Mouse (Mus musculus) layer of hippocampus, postnatal 25 days (tissue): ENCODE data around the gene Alpl. TPM values are rescaled to one million over a fixed set of nuclear protein-coding genes. Genes with fewer than 3 reads are reported as not detected.

Source experiments
- DNase-seq, 2 experiments: peaks; one replicate each; pipeline ENCODE4 v3.0.0; 2022; ENCODE audit warnings: mixed read lengths in 2 of 2, low spot score in 1 of 2; ENCODE audit errors: extremely low spot score in 1 of 2
- total RNA-seq, 2 experiments: library from RNA; stranded (reverse); gene quantifications; 2 replicates each; pipeline ENCODE4 v1.2.3; 2021

The Alpl gene
- 1 to 10 TPM; 4.9 to 6.4 TPM for total RNA-seq

GRCm38 (mm10) chr4:137795611-137796557 is at the start of gene Alpl:
Gene Alpl (minus strand): TSS chr4:137796384.
- peak; percentile 54 to 75 for DNase-seq

- peak; percentile 54 to 87 for DNase-seq
Measured at GRCm38 (mm10) chr4:137844656-137845055, 48.5 kb upstream of the Alpl start.

- DNase-seq: no peak
Measured at GRCm38 (mm10) chr4:137839452-137839851, 43.3 kb upstream of the Alpl start.

GRCm38 (mm10) chr4:137838791-137839190 is 42.6 kb upstream of the Alpl start:
- DNase-seq: no peak

GRCm38 (mm10) chr4:137837792-137838191 is 41.6 kb upstream of the Alpl start:
- DNase-seq: no peak

- no peak for DNase-seq
Measured at GRCm38 (mm10) chr4:137836741-137837140, 40.6 kb upstream of the Alpl start.

- peak; percentile 64 to 79 for DNase-seq
Measured at GRCm38 (mm10) chr4:137835624-137836337, 39.6 kb upstream of the Alpl start.

GRCm38 (mm10) chr4:137831598-137831997 is 35.4 kb upstream of the Alpl start:
- DNase-seq: no peak

GRCm38 (mm10) chr4:137830380-137830779 is 34.2 kb upstream of the Alpl start:
- DNase-seq: no peak

- DNase-seq: no peak
Measured at GRCm38 (mm10) chr4:137824881-137825280, 28.7 kb upstream of the Alpl start.

- no peak for DNase-seq
Measured at GRCm38 (mm10) chr4:137823542-137823941, 27.4 kb upstream of the Alpl start.

- no peak for DNase-seq
Measured at GRCm38 (mm10) chr4:137822537-137822936, 26.4 kb upstream of the Alpl start.

GRCm38 (mm10) chr4:137820721-137821120 is 24.5 kb upstream of the Alpl start:
- no peak for DNase-seq

GRCm38 (mm10) chr4:137819487-137819886 is 23.3 kb upstream of the Alpl start:
- no peak for DNase-seq

- DNase-seq: no peak
Measured at GRCm38 (mm10) chr4:137818341-137818740, 22.2 kb upstream of the Alpl start.

GRCm38 (mm10) chr4:137816216-137816615 is 20.0 kb upstream of the Alpl start:
- no peak for DNase-seq

- DNase-seq: no peak
Measured at GRCm38 (mm10) chr4:137815473-137815872, 19.3 kb upstream of the Alpl start.

GRCm38 (mm10) chr4:137814140-137814539 is 18.0 kb upstream of the Alpl start:
- DNase-seq: no peak

- no peak for DNase-seq
Measured at GRCm38 (mm10) chr4:137812946-137813708, 16.9 kb upstream of the Alpl start.

GRCm38 (mm10) chr4:137809999-137810398 is 13.8 kb upstream of the Alpl start:
- DNase-seq: no peak
